Mouse (Mus musculus) left cerebral cortex, adult 2 months (tissue): ENCODE measurements at regions not wholly inside any gene's neighbourhood (a gene's known extent, or its start where the extent isn't known, plus 50 kb on each side); places are given as distances from the start of the nearest gene placed in this dataset.

Experiments used
- DNase-seq, 2 experiments: peaks; one replicate each; pipeline ENCODE4 v3.0.0; 2021 to 2022; ENCODE audit warnings: low spot score in 2 of 2, mixed read lengths in 1 of 2; ENCODE audit errors: extremely low spot score in 1 of 2
- H3K27ac ChIP-seq: fragments of 200-600 bp; 2 replicates; pipeline ENCODE4 v1.8.1; 2022
- H3K4me3 ChIP-seq: fragments of 200-600 bp; 2 replicates; pipeline ENCODE4 v1.8.1; 2022
- CTCF ChIP-seq: fragments of 200-600 bp; IDR thresholded peaks from 2 replicates; pipeline ENCODE4 v1.8.1; 2022; ENCODE audit warnings: antibody characterized with exemption, mild to moderate bottlenecking, moderate library complexity
- intact Hi-C: fragments of 180-260 bp; cut with DNase I; formaldehyde crosslinking; loops from one replicate; pipeline ENCODE4 v1.15.1; 2025

DNA sequence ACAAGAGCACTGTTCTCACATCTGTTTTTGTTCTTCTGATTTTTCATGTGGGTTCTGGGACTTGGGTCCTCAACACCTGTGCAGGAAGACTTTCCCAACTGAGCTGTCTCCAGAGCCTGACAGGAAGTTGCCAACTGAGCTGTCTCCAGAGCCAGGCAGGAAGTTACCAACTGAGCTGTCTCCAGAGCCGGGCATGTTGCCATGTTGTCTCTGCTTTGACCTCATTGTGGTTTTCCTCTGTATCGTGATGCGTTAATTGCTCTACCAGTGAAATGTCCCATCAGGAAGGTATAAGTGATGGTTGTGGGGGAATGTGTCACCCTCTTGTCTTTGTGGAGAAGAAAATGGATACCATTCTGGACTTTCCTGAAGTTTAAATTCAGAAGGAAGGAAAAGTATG, 54.4 kb upstream of the Olfm4 start:
- intact Hi-C loops = no loop called here
- no peak overlapping the region for H3K27ac ChIP-seq
- no peak for DNase-seq
- no peak for TF ChIP-seq CTCF
- no peak overlapping the region for H3K4me3 ChIP-seq

DNA sequence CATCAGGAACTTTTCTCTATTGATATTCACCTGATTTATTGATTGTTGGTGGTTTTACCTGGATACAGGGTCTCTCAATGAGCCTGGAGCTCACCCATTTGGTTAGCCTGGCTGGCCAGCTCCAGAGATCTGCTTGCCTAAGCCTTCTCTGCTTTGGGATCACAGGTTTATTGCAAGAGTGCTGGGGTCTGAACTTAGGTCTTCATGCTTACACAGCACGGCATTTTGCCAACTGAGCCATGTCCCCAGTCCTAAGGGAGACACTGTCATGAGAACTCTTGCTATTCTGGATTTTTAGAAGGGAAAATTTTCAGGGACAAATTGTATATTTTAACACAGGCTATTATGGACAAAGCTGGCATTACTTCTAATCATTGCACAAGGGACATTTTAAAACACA, 56.7 kb upstream of the Olfm4 start:
- H3K27ac ChIP-seq = no peak overlapping the region
- DNase-seq = no peak
- TF ChIP-seq CTCF = no peak
- H3K4me3 ChIP-seq = no peak overlapping the region
- intact Hi-C loops = no loop called here

DNA sequence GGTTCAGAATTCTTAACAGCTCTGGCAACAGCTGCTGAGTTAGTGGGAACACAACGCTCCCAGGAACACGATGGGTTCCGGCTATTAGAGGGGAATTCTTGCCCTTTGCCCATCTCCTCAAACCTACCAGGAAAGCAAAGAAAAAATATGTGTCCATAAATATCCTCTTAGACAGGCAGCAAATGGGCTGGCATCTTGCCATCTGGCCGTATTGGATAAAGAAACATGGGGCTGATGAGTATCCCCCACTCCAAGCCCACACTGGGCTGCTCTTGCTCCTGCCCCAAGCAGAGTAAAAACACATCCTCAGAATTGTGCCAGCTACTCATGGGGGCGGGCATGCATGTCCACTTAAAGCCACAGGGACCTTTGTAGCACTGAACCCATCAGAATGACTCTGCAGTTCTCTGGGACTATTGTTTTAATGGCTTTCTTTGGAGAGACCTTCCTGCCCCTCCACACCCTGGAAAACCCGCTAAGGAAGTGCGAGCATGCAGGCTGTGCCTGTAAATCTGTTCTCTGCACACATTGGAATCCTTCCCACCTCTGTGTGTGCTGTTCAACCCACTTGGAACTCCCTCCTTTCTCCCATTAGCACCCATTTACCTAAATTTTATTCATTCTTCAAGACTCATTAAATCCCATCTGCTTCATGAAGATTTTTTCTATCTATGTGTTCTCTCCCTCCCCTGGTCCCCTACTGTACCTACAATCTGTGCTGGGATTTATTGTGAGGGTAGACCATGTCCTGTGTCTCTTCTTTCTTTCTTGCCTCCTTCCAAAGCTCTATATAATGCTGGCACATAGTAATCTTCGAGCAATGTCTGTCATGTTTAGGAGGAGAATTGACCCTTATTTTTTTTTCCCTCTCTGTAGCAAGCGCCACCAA, 66.7 kb upstream of the Olfm4 start:
- no peak for TF ChIP-seq CTCF
- Histone ChIP-seq H3K4me3 (no peak overlapping the region), H3K27ac (no peak overlapping the region)
- intact Hi-C loops = loop anchor here (10.0 kb wide), 3 partner anchors 142 to 302 kb away; partner anchors contain the start of gene Pcdh8
- DNase-seq = peak in 1 of 2 experiments; percentile 12

DNA sequence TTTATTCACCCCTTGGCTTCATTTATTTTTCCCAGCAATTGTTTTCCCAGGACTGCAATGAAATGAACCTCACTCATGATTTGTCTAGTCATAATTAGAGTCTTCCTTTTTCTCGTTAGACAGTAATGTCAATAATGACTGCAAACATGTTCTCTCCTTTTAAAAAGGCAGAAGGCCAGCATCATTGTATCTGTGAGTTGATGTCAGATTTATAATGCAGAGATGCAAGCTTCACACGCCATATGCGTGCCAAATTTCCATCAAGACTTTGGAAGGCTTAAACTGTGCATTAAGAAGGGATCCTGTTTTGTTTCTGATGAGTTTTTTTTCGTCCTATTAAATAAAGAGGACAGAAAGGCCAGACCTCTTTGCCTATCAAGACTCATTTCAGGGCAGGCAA, 68.9 kb upstream of the Olfm4 start:
- intact Hi-C loops = loop anchor here (10.0 kb wide), 3 partner anchors 140 to 300 kb away; partner anchors contain the start of gene Pcdh8
- no peak for TF ChIP-seq CTCF

DNA sequence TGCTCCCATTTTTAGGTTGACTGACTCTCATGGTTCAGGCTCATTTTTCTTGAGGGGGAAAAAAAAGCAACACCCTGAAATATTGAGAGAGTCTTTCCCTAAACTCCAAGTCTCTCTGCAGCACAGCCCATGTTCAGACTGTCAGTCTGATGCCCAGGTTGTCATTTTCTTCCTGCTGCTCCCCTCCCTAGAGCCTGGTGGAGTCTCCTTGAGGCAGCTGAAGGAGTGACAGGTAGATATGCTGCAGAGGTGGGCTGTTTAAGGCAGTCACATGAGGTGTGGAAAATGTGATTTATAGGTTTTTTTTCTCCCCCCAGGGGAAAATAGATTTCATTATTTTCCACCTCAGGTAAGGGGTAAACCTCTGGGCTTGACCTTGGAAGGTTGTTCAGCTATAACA, 70.6 kb upstream of the Olfm4 start:
- Histone ChIP-seq H3K4me3 (no peak overlapping the region), H3K27ac (no peak overlapping the region)
- no peak for DNase-seq
- TF ChIP-seq CTCF = no peak
- intact Hi-C loops = loop anchor here (10.0 kb wide), 3 partner anchors 139 to 301 kb away; partner anchors contain the start of gene Pcdh8

More for the DNA sequence above, 68.9 kb upstream of the Olfm4 start:
- H3K27ac ChIP-seq = no peak overlapping the region
- DNase-seq = no peak
- no peak overlapping the region for H3K4me3 ChIP-seq

DNA sequence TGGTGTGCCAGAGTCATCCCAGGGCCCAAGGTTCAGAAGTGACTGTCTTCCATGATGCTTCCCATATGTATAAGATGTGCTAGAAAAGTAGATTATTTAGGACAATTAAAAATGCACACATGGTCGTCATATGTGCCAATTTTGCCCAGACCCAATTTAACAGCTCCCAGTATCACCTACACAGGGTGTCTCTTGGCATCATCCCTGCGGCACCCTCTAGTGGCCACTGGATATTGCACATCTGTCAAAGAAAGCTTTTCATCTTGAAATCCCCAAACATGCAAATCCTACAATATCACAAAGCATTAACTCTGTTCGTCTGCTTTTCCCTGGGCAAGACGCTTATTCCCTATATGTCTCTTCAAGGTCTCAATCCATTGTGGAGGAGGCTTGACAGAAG, 71.3 kb upstream of the Olfm4 start:
- Histone ChIP-seq H3K4me3 (no peak overlapping the region), H3K27ac (no peak overlapping the region)
- DNase-seq = peak; percentile 56 to 71
- intact Hi-C loops = loop anchor here (10.0 kb wide), 3 partner anchors 138 to 302 kb away; partner anchors contain the start of gene Pcdh8
- peak; percentile 78 for TF ChIP-seq CTCF

DNA sequence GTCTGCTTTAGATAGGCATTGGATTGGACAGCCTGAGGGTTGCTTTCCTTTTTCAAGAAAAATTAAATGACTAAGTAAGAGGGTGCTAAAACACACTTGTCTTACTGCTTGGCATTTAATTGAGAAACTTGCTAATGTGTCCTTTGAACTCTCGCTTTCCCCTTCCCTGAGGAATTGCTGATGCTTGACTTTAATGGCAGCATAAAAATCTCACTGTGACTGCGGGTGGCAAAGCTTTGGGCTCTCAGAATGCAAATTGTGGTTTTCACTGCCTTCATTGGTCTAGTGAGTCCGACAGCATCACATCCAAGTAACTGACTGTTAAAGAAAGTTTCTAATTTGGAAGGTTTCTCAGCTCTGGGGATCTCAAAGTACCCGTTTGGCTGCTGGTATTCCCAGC, 76.1 kb upstream of the Olfm4 start:
- Histone ChIP-seq H3K4me3 (no peak overlapping the region), H3K27ac (no peak overlapping the region)
- no peak for DNase-seq
- no peak for TF ChIP-seq CTCF
- intact Hi-C loops = no loop called here

DNA sequence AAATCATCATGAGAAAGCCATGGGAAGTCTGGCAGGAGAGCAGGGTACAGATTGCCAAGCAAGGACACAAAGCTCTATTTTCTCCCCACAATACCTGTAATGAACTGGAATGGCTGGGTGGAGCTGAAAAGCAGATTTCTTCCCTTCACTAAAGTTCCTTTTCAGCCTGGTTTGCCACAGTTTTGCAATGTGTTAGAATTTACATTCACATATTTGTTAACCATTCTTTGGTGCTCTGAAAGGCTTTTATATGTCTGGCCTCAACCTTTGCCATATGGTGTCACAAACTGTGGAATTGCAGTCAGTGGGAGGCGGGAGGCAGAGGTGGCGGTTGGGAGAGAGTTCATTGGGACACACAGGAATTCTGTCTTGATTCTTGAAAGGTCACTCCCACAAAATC, 78.3 kb upstream of the Olfm4 start:
- intact Hi-C loops = no loop called here

DNA sequence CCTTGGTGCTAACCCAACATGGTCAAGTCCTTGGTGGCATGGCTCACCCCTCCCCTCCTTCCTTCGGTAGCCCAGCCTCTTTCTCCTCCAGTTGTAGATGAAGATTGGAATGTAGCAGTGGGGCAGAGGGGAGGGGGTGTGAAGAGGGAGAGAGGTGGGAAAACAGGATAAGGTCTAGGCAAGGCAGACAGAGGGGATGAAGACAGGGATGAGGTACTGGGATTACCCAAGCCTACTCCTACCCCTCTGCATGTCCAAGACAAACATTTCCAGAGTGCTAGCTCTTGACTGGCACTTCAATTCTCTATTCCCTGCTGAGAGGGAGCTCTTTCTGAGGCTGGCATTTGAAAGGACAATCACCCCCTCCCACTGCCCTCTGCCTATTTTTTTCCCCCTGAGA, 81.5 kb upstream of the Olfm4 start:
- DNase-seq = no peak
- intact Hi-C loops = no loop called here
- Histone ChIP-seq H3K4me3 (no peak overlapping the region), H3K27ac (no peak overlapping the region)
- TF ChIP-seq CTCF = no peak

More for the DNA sequence above, 78.3 kb upstream of the Olfm4 start:
- no peak for DNase-seq
- Histone ChIP-seq H3K27ac (no peak overlapping the region), H3K4me3 (no peak overlapping the region)
- TF ChIP-seq CTCF = no peak

DNA sequence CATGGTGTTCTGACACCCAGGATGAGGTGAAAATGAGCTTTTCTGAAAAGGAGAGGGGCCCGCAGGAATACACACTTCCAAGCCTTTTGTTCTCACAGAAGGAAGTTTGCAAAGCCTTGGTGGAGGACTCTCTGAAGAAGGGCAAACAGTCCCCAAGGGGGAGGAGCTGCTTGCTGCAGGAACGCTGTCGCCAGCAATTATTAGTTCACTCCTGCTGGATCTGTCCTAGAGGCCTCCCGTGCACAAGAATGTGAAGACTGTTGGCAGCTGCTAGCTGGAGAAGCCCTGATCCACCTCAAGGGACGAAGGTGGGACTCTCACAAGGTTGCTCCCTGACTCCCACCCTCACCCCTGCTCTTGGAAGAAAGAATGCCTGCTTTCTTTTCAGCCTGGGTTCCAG, 85.6 kb upstream of the Olfm4 start:
- no peak for DNase-seq
- H3K4me3 ChIP-seq = no peak overlapping the region
- intact Hi-C loops = no loop called here
- TF ChIP-seq CTCF = no peak
- H3K27ac ChIP-seq = no peak overlapping the region

DNA sequence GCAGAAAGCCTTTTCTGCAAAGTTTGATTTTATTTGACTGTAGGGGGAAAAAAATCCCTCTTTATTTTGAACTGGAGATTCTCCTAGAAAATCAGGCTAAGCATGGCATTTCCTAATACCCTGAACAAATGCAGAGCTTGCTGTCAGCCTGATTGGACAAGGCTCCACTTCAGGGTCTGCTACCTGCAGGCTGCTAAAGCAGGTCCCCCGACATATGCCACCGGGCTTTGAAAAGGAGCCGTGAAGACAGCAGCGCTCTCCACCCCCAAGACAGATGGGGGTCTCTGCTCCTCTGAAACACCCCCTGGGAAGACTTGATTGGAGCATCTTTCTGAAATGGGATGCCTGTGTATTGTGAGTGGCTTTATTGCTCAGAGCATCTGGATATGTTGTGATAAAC, 90.6 kb upstream of the Olfm4 start:
- no peak for TF ChIP-seq CTCF
- Histone ChIP-seq H3K4me3 (no peak overlapping the region), H3K27ac (no peak overlapping the region)
- intact Hi-C loops = no loop called here
- no peak for DNase-seq

DNA sequence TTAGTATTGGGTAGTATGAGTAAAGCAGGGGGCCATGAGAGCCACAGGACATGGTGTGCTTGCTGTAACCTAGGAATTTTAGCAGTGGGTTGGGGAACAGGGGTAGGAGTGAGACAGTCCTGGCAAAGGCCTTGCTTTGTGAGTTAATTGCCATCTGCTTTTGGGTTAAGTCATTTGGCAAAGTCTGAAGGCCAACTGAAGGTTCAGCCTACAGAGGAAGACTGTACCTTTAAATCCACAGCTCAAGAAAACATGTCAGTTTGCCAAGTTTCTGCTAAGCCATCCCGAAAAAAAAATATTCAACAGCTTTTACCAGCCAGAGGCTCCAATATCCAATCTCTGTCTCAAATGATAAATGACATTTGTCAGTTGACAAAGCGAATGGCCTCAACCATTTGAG, 93.2 kb upstream of the Olfm4 start:
- H3K27ac ChIP-seq = no peak overlapping the region
- no peak overlapping the region for H3K4me3 ChIP-seq
- no peak for TF ChIP-seq CTCF
- DNase-seq = no peak
- intact Hi-C loops = no loop called here

DNA sequence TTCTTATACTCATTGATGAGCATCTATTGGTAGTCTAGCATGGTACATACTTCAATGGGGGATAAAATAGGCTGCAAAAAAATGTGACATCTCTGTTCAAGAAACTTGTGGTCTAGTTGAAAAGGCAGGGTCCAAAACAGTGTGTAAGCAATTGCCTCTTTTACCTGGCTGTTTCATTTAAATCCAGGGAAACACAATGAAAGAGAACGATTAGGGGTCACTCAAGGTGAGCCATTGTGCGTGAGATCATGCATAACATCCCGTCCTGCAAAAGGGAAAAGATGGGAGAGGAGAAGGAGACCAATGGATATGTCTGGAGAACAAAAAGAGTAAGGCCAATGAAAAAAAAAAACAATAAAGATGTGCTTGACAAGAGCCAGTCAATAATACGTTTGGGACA, 93.6 kb upstream of the Olfm4 start:
- no peak for TF ChIP-seq CTCF
- no peak for DNase-seq
- intact Hi-C loops = no loop called here
- no peak overlapping the region for H3K27ac ChIP-seq
- no peak overlapping the region for H3K4me3 ChIP-seq
